Mouse (Mus musculus) ES-E14 (cell line): ENCODE results near the gene Lrba.

ENCODE experiments used
- ZC3H11A ChIP-seq: IDR thresholded peaks from 2 replicates; pipeline ENCODE4 v1.6.1; 2012; ENCODE audit warnings: low read depth, mild to moderate bottlenecking, inconsistent platforms, low read length, borderline replicate concordance
- ZNF384 ChIP-seq: IDR thresholded peaks from 2 replicates; pipeline ENCODE4 v1.6.1; 2012; ENCODE audit warnings: low read depth, low read length, inconsistent platforms

DNA sequence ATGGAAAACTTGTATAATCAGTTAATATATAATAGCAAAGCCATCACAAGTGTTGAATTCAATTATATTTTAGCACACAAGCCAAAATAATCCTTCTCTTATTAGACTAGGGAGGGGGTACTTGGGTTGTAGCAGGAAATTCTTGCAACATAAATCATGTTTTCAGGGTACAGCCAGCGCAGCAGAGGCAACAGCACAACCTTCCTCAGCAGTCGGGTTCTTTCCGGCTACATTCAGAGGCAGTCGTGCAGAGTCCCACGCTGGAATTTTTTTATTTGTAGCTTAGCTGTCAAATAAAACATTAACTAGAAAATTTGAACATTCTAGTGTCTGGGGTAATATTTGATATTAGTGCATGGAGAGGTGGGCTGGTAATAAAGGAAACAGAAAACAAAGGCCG is 529.7 kb downstream of the Lrba start:
- TF ChIP-seq ZNF384 (no peak), ZC3H11A (no peak)
